Mouse (Mus musculus) T-helper 17 cell (primary cell): ENCODE results near the gene Capn13.

Source experiments
- in situ Hi-C, 2 experiments: fragments of 300-600 bp; cut with MboI, MseI; formaldehyde crosslinking; loops; 1 replicate in 1 of 2; 2 replicates in 1 of 2; pipeline ENCODE4 v1.15.1; 2025; ENCODE audit warnings: high pct_unique_total_duplicates in 2 of 2

The Capn13 gene

DNA sequence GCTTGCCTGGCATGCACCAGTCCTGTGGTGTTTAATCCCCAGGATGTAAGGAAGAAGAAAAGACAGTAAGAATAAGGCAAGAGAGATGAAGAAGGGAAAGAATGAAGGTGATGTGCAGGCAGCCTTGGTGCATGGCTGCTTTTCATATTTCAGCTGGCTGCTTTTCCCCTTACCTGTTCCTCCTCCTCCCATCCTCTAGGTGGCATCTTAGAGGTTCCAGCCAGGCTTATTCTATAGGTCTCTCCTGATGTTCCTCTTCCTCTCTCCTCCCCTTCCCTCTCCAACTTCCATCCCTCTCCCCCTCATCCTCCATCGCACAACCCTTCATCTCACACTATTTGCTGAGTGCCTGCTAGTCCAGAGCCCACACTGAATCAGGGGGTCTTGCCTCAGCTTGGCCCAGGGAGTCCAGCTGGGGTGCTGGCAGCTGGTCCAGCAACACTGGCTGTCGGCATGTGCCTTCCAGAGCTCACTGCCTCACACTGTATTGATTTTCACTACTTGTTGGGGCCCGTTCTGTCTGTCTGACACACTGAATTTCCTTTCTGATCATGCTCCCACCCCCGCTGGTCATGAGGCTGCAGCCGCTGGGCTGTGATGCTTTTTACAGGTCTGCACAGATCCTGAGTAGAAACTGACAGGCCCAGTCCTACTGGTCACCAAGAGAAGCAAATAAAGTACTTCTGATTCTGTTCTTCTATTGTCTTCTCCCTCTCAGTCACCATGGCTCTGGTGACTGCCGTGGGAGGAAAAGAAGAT is 56.9 kb downstream of the Capn13 start:
- in situ Hi-C loops = loop anchor here in 1 of 2 experiments (25.0 kb wide), 1 partner anchor 1657 kb away; no protein-coding TSS in a partner anchor

DNA sequence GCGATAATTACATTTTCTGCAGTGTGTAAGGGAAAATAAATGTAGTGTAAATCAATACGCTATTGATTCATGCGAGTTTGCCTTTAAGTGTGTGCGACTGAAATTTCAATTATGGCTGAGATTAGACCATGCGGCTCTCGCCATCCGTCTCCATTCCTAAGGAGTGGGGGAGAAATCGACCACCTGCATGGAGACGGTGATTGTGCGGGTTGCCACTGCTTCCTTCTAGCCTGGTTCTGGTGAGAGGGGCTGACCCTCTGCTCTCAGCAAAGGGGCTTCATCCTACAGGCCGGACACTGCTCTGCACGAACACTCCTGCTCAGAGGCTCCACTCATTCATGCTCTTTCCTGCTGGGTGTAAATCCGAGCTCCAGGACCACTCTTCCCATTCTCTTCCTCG is 58.0 kb downstream of the Capn13 start:
- in situ Hi-C loops = loop anchor here in 1 of 2 experiments (25.0 kb wide), 1 partner anchor 1655 kb away; no protein-coding TSS in a partner anchor

DNA sequence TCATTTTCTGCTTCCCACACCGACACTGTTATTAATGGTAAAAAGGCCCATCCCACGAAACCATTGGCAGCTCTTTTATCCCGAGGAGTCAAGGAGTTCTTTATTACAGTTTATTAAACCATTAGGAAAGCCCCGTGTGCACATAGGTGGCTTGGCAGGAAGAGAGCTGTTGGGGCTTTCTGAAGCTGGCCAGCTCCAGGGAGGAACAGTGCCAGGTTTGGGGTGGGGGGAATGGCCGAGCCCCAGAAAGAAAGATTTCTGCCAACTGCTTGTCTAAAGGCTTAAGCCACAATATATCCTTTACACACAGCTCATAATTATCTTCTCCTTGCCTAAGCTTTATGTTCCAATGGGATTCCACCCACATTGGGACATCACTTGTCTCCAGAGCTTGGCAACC is 71.6 kb downstream of the Capn13 start:
- in situ Hi-C loops = loop anchor here in 1 of 2 experiments (25.0 kb wide), 1 partner anchor 1642 kb away; no protein-coding TSS in a partner anchor

DNA sequence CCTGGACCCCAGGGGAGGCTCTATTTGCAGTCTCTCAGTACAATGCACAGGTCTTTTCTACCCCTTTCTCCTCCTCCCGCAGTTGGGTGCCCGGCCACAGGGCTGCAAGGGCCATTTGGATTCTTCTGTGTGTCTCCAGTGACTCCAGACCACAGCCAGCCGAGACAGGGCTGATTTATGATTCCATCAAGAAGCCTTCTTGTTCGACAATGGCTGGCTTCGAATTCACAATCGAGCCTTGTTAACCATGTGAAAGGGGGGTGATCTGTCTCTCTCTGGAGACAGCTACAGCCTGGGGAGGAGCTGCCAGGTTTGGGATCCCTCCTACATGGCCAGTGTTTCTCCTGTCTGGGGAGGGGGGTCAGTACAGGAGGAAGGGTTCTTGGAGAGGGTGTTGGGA is 75.4 kb downstream of the Capn13 start:
- in situ Hi-C loops = loop anchor here in 1 of 2 experiments (25.0 kb wide), 1 partner anchor 1638 kb away; no protein-coding TSS in a partner anchor

DNA sequence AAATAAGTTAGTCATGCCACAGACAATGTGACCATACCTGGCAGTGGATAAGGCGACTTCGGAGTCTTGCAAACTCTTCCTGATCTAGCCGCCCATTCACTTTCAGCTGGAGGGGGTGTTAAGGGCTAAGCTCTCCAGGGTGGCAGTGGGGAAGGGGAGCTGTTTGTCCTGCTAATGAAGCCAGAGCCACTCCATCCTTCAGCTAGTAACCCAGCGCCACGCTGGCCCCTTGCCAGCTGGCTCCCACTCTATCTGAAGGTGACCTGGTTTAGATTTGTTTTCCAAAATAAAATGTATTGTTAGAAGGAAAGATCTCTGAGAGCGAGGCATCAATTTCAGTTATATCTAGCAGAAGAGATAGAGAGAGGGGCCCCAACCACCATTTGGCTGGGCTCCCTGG is 75.9 kb downstream of the Capn13 start:
- in situ Hi-C loops = loop anchor here in 1 of 2 experiments (25.0 kb wide), 1 partner anchor 1637 kb away; no protein-coding TSS in a partner anchor

DNA sequence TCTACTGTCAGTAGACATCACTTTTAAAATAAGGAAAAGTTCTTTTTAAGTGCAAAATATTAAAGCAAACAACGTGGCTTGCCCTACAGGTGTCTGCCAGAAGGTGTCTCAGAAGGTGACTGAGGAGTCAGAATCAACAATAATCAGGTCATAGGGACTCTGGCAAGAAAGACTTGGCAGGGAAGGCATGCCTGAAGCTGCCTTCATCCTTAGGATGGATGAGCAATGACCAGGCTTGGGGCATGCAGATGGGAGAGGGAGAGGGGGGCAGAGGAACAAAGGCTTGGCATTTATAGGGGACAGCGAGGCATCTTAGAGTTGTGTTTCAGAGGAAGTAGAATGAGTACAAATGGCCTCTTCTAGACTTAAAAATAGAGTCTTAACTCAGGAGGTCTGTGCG is 76.7 kb downstream of the Capn13 start:
- in situ Hi-C loops = no loop called here

DNA sequence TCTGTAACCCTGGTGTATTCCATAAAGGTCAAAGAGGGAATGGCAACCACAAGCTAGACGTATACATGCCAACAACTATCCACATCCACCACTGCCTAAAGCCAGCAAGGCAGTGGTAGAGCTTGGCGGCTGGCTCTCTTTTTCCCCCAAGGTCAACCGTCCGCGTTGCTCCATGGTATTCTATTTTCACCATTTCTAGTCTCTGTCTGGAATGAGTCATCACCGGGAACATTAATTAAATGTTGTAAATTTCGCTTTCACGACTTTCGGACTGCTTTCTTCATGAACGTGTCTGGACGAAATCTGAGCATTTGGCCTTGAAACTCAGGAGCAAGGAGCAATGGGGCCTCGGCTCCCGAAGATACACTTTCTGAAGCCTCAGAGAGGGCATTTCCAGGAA is 85.9 kb downstream of the Capn13 start:
- in situ Hi-C loops = no loop called here

DNA sequence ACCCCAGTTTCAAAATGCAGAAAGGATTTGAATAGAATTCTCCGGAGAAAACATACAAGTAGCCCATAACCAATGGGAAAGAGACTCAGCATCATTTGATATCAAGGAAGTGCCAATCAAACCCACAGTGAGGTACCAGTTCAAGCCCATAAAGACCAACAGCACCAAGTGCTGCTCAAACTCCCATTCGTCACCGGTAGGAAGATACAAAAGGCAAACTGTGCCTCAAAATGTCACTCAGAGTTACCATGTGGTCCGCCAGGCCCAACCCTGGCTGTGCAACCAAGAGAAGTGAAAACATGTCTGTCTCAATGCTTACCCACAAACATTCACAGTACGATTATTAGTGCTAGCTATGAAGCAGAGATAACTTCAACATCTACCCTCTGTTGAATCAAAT is 89.2 kb downstream of the Capn13 start:
- in situ Hi-C loops = no loop called here

DNA sequence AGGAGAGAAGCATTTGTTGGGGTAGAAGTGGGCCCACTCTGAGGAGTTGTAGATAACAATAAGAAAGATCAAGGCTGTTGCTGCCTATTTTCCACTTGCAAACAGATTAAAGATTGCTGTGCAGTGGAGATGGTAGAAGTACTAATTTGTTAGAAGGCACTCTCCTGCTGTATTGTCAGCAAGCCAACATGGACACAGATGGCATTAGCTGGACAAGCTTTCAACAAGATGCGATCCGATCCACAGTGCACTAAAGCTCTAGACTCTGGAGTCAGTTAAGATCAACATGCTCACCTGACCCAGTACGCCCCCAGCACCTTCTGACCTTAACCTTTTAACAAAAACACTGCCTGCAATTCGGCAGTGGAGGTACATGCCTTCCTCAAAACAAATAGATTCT is 92.0 kb downstream of the Capn13 start:
- in situ Hi-C loops = loop anchor here (5.0 to 10.0 kb wide), 8 partner anchors 84 to 1696 kb away; partner anchors contain the start of gene Ltbp1 (in 1 of the 2)

DNA sequence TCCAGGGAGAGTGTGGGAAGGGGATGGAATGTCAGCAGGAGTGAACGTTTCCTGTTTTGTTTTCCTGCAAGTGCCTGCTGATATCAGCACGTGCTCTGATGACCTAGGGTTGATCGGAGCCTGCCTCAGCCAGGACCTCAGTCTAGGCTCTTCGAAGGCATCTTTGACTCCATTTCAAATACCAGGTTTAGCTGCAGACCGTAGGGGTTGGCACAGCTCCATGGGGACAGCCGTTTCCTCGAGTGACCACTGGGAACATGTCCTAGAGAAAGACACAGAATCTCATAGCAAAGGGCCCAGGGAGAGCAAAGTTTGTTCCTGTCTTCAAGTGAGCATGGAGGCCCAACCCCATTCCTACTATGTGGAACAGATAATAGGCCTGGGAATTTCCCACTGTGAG is 94.0 kb downstream of the Capn13 start:
- in situ Hi-C loops = loop anchor here (5.0 to 10.0 kb wide), 8 partner anchors 86 to 1698 kb away; partner anchors contain the start of gene Ltbp1 (in 1 of the 2)

DNA sequence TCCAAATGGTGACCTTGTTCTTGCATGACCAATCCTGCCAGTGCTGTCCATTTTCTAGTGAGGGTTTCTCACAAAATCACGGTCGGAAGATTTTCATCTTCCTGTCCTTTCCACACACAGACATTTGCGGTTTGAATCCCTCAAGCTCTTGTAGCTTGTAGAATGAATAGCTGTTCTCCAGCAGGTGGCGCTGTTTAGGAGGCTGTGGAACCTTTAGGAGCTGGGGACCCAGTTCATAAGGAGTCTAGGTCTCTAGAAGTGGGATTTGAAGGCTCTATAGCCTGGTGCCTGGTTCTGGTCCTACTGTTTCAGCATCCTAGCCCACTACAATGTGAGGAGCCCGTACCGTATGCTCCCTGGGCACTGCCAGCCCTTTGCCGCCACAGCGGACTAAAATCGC is 95.0 kb downstream of the Capn13 start:
- in situ Hi-C loops = loop anchor here (5.0 to 10.0 kb wide), 8 partner anchors 87 to 1699 kb away; partner anchors contain the start of gene Ltbp1 (in 1 of the 2)

DNA sequence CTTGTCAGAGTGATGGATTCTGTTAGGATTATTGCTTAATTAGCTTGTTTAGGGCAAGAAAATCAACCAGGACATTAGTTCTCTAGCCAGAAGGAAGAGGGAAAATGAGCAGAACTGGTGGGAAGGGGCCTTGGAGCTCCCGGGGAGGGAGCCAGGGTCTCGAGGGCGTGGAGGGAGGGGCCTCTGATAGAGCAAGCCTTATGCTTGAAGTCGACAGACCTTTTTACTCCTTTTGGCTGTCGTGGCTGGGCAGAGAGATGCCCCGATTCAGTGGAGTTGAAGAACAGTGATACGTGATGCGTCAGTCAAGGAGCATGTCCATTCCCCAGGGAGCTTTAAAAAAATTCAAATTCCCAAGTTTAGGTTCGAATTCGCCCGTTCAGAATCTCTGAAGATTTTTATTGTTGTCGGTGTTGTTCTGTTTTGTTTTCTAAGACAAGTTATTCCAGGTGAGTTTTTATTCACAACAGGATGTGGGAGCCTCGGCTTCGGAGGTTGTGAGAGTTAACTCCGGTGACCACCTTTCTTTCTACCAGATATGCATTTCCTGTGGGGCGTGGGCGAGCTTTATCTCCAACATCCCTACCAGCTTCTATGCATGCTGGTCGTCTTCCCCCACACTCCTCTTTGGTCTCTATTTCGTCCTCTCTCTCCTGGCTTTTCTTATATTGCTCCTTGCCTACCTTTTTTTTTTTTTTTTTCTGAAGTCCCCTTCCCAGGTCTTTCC is 96.4 kb downstream of the Capn13 start:
- in situ Hi-C loops = loop anchor here in 1 of 2 experiments (5.0 to 10.0 kb wide), 3 partner anchors 438 to 1701 kb away; partner anchors contain the start of gene Ltbp1

DNA sequence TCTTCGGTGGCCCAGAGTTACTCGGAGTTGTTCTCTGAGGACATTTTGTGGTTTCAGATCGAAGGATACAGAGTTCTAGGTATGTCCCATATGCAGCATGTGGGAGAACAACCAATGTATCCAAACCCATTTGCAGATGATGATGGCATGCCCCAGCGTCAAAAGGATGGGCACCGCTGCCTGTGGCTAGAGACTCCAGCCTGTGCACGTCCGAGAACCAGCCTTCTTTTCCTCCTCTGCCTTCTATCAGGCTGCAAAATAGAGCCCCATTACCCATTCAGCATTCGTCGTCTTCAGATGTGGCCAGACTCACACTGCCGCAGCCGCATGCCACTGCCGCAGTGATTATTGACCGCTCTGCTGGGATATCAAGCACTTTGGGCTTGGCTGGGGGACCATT is 97.0 kb downstream of the Capn13 start:
- in situ Hi-C loops = loop anchor here in 1 of 2 experiments (5.0 to 10.0 kb wide), 3 partner anchors 439 to 1701 kb away; partner anchors contain the start of gene Ltbp1

DNA sequence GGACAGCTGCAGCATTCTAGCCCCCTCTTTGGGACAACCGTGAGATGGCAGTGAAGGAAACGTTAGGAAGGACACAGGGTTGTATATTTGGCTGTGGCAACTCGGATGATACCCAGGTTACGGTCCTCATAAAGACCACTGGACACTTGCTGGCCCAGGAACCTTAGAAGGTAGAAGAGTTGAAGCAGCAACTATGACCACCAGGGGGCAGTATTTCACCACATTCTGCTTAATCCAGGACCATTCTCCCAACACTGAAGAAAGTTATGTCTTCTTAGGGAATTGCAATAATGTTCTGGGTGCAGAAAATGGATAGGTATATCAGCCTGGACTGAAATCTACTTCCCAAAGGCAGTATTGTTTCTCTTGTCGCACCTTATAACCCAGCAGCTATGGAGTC is 97.4 kb downstream of the Capn13 start:
- in situ Hi-C loops = loop anchor here in 1 of 2 experiments (5.0 to 10.0 kb wide), 3 partner anchors 439 to 1702 kb away; partner anchors contain the start of gene Ltbp1

DNA sequence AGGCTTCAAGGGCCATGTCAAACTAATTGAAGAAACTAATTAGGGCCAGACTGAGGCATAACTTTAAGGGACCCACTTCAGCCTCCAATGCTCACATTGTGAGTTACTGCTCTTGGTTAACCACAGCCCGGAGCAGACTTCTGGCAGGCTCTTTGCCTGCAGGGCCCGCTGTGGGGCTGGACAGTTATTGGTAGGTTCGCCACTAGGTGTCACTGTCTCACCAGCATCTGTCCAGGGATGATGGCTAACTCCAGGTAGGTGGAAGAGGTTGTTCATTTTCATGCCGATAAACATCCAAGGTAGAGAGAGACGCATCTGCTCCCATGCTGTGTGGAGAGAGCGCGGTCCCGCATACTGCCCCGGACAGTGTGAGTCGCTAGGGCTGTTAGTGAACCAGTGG is 98.6 kb downstream of the Capn13 start:
- in situ Hi-C loops = loop anchor here in 1 of 2 experiments (5.0 to 10.0 kb wide), 3 partner anchors 440 to 1703 kb away; partner anchors contain the start of gene Ltbp1

DNA sequence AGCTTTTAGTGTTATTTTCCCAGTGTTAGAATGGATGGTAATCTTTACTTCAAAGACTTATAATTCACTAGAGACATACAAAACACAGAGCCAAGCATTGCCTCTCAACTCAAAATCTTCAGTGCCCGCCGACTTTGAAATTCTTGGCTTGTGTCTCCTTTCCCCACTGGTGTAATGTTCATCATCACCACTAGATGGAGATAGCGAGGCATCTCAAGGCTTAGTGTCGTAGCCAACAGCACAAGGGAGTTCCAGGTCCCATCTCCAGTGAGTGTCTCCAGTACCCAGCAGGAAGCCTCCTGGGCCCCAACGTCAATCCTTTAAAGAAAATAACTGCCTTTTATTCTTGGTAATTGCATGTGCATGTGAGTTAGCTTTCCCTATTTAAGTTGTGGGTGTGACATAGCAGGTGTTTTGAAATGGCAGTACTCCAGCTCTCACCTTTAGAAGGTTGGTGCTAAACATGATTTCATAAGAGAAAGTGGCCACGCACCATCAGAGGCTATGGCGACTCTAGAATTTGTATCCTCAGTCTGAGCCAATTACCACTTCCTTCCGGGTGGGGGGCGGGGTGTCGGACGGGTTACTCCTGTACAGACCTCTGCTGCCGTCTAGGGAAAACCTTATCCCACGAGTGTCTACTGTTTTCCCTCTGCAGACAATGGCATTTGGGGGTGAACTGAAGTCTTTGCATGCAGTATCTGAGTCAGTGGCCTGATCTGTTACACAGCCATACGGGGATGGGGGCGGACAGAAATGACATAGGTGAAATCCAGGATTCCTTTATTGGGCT is 99.2 kb downstream of the Capn13 start:
- in situ Hi-C loops = loop anchor here in 1 of 2 experiments (5.0 to 10.0 kb wide), 3 partner anchors 441 to 1703 kb away; partner anchors contain the start of gene Ltbp1

DNA sequence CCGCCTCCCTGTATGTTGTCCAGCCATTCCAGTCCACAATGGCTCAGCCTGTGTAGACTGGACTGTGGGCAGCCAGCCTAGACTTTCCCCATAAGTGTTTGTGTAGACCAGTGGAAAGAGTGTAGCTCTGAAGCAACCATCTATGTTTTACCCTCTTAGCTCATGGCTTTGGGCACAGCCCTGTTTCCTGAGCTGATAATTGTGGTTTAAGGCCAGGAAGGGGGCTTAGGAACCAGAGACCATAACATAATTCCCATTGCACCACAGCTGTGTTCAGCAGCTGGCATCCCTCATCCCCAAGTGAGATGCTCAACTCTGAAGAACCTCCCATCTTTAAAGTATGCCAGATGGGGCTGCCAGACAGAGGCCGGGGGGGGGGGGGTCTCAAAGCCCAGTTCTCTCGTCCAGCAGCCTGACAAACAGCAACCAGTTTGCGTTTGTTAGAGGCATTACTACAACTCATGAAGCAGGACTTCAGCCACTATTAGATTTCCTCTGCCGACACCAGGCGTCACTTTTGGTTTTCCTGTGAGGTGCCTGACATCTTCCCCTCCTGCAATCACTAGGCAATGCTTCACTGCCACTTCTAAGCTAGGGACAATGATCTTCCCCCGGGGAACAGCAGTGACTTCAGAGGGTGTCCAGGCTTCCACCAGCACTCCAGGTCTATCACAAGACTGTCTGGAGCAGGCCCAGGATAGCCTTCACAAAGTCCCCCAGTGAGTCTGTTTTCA is 100.4 kb downstream of the Capn13 start:
- in situ Hi-C loops = loop anchor here in 1 of 2 experiments (5.0 to 10.0 kb wide), 3 partner anchors 442 to 1704 kb away; partner anchors contain the start of gene Ltbp1

DNA sequence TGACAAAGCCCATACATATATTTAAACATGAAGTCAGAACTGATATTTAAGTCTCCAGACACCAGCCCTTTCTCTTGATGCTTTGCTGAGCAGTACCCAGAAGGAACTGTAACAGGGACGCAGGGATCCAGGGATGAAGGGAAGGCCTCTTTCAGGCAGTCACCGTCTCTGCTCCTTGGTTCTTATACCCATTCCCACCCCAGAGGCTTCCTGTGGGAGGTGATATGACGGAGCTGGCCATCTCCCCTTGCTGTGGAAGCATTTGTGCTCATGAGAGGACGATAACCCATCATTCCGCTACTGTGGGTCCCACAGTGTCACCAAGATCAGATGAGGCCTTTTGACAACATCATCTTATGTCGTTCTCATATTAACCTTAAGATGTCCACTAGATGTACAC is 101.7 kb downstream of the Capn13 start:
- in situ Hi-C loops = loop anchor here in 1 of 2 experiments (25.0 kb wide), 1 partner anchor 437 kb away; no protein-coding TSS in a partner anchor

DNA sequence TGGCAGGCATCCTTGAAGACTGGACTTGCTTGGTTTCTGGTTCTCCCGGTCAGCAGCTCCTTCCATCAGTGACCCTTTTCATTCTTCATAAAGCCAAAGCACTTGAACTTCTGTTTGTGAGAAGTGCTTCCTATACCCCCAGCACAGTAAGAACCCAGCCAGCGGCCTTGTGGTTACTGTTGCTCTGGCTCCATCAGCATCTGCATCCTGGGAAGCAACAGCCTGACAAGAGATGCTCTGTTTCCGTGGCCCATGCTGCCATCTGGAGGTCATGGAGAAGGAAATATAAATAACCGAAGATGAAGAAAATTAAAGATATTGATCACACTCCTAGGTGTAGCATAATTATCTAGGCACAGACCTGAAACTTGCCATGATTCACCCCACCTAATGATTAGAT is 103.8 kb downstream of the Capn13 start:
- in situ Hi-C loops = loop anchor here in 1 of 2 experiments (25.0 kb wide), 1 partner anchor 435 kb away; no protein-coding TSS in a partner anchor

DNA sequence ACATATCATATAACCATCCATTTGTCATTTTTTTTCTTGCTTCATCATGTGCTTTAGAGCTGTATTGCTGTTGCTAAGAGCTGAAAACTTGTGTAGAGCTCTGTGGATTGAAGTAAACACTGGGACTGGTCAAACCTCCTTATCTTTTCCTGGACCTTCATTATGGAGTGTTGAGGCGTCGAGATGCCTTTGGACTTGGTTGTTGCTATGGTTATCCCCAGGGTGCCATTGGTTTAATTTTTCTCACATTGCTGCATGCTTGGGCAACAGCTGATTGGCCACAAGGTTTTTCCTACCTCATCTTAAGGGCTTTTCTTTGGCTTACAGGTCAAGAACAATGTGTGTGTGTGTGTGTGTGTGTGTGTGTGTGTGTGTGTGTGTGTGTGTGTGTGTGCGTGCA is 107.4 kb downstream of the Capn13 start:
- in situ Hi-C loops = loop anchor here in 1 of 2 experiments (25.0 kb wide), 1 partner anchor 431 kb away; no protein-coding TSS in a partner anchor
